Mouse (Mus musculus) natural killer cell, adult 2 months (primary cell): Measurements from ENCODE around the gene Tsnaxip1.
A peak's percentile ranks its signal among the peaks of the same experiment; 100 is the strongest.

Source experiments
- DNase-seq, 2 experiments: peaks; one replicate each; pipeline ENCODE4 v3.0.0; 2022; ENCODE audit warnings: low spot score in 2 of 2

Gene Tsnaxip1

GRCm38 (mm10) chr8:105826861-105827848 lies at the start of gene Tsnaxip1, which contains the start of gene Ranbp10:
Gene Tsnaxip1 (plus strand): TSS chr8:105827731.
Gene Ranbp10 (minus strand): TSS chr8:105827350.
- peak; percentile 96 for DNase-seq

GRCm38 (mm10) chr8:105777833-105778232 lies 49.7 kb upstream of the Tsnaxip1 start:
- no peak for DNase-seq

DNA sequence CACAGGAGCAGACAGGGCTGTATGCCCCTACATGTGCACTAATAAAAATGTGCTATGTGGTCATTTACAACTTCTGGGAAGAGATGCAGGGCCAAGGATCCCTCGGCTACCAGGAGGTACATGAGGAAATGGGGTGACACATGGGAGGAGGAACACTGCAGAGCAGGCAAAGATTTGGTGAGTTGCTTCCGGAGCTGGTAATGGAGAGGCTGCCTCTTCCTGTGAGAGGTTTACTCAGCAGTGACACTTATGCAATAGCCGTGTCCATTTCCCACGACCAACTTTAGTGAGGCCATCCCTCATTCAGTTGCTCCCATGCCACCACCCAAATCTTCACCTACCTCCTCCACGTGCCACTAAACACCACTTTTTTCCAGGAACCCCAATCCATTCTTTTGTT lies 47.2 kb upstream of the Tsnaxip1 start:
- DNase-seq, result no peak

DNA sequence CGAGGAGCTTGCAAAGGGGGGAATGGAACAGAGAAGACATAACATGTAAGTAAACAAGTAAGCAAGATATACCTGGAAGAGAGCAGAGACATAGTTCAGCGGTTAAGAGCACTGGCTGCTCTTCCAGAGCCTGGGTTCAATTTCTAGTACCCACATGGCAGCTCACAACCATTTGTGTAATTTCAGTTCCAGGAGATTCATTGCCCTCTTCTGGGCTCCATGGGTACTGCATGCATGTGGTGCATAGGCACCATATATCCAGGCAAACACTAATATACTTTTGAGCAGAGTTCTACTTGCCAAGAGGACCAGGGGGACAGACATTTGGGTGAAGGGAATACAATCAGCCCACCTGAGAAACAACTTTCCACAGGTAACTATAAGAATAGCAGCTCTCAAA lies 39.3 kb upstream of the Tsnaxip1 start:
- peak; percentile 46 to 65 for DNase-seq

DNA sequence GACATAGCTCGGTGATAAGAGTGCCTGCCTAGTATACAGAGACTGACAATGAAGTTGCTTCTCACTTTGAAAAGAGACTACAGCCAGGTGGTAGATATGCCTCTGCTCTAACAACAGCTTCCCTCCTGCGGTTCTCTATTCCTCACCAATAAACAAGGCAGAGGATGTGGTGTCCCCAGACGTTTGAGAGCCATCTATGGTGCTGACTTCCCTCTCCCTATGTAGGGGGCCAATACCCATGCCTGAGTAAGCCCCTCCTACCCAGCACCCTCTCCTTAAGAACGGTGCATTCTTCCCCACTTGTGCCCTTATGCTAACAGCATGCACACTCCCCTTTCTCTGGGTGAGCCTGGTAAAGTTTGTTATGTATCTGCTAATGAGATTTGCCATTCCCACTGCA lies 38.6 kb upstream of the Tsnaxip1 start:
- no peak for DNase-seq

DNA sequence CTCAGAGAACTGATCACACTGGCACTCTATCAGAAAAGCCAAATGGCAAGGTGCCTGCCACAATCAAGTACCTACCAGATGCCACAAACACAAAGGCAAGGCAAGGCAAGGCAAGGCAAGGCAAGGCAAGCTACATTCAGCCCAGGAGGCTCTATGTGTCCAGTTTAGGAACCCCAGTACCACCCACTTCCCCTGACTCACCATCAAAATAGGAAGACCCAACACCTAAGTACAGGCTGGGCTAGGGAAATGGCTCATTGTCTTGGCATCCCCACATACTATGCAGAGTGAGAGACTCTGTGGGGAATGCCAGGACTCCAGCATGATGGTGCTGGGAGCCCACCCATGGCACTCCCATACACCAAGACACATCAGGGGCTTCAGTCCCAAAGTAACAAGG lies 37.9 kb upstream of the Tsnaxip1 start:
- no peak for DNase-seq

- DNase-seq, result no peak
Observed at GRCm38 (mm10) chr8:105793331-105793730, 34.2 kb upstream of the Tsnaxip1 start.

DNA sequence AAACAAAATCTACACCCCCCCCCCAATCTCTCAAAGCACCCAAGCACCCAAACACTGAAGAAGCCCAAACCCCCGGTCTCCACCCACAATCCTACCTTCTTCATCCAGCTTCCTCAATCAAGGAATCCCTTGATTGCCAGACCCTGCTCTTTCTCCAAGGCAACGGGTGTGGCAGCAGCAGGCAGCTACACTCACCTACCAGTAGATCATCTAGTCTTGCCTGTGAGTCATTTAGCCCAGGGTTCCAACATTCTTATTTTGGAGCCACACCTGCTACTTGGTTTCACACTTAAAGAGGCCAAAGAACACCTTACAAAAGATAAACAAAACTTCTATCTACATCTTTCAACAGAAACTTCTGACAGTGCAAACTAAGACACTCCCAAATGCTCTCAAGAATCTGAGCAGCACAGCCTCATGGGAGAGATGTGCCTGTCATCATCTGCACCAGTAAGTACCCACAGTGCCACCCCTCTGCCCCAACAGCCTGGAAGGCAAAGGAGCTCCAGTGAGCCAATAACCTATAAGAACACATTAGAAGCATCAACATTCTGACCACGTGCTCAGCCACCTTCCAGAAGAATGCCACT lies 33.4 kb upstream of the Tsnaxip1 start:
- DNase-seq, result no peak

GRCm38 (mm10) chr8:105795785-105796184 lies 31.7 kb upstream of the Tsnaxip1 start:
- no peak for DNase-seq

DNA sequence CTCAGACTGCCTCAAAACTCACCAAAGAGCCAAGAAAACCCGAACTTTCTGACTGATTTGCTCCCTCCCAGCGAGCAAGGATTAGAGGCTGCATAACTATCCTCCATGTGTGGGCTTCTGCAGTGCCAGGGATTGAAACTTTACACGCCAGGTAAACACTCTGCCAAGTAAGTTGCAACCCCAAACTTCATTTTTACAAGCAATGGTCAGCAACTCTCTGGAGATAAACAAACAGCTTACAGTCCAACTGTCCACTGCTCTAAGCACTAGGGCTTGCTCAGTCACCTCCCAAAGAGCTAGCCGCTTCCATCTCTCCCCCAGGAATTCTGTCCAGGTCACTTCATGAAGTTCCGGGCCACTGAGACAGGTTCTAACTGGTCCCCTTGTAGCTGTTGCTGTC lies 29.1 kb upstream of the Tsnaxip1 start:
- DNase-seq, result no peak

GRCm38 (mm10) chr8:105799091-105799812 lies 28.3 kb upstream of the Tsnaxip1 start:
- no peak for DNase-seq

DNA sequence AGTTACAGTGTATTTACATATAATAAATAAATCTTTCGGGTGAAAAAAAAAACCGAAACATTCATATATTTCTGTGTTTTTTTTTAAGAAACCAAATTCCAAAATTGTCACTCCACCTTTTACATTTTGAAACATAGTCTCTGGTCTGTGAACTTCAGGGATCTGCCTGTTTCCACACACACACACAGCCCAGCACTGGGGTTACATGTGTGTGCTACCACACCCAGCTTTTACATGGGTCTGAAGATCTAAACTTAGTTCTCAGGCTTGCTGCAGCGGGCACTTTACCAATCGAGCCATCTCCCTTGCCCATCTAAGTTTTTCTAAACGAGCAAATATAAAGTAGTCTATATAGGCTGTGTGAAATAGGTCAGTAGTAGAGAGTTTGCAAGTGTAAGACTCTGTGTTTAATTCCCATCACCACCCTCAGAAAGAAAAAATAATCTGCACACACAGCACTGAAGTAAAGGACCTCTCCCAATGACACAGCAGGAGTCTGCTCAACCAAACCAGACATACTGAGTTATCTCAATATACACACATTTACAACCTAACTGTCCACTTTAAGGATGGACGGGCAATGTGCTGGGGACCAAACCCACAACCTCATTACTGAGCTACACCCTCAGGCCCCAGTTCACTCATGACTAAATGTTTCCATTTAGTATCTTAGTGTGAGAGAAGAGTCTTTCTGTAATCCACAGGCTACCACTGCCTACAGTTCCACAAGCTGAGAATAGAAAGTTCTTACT lies 26.2 kb upstream of the Tsnaxip1 start:
- DNase-seq, result no peak

DNA sequence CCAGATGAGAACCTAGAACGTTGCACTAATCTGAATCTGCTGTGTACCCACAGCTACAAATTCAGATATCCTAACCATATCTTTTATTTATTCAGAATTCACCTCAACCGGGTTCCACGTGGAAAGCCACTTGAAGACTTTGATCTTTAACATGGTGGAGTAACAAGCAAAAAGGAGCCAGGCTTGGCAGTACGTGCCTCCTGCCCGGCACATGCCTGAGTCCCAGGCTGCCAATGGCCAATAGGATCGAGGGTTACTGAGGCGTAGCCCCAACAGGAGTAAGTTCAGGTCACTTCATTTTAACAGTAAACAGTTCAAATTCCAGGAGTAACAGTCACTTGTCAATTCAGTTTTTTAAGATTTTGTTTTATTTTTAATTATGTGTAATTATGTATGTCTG lies 22.7 kb upstream of the Tsnaxip1 start:
- DNase-seq, result no peak

- DNase-seq, result no peak
Observed at GRCm38 (mm10) chr8:105805346-105805745, 22.2 kb upstream of the Tsnaxip1 start.

- DNase-seq, result no peak
Observed at GRCm38 (mm10) chr8:105805964-105806363, 21.6 kb upstream of the Tsnaxip1 start.

GRCm38 (mm10) chr8:105807766-105808165 lies 19.8 kb upstream of the Tsnaxip1 start:
- no peak for DNase-seq

DNA sequence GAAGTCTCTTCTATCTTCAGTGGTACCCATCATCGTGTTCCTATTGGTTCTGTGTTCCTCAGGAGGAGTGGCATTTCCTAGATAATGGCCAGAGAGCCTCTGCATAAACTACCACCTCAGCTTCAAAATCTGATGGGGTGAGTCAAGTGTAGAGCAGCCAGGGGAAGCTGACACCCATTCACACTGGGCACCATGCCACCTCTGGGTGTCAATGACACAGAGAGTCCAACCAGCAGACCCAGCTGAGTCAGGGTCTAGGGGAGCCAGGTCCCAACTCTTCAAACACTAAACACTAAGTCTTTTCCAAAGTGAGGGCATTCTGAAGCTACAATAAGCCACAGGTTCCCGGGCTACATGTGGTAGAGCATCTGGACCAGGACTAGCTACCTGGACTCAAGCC lies 19.1 kb upstream of the Tsnaxip1 start:
- DNase-seq, result peak; percentile 43 to 66

GRCm38 (mm10) chr8:105810245-105810786 lies 17.2 kb upstream of the Tsnaxip1 start:
- peak; percentile 56 to 63 for DNase-seq

DNA sequence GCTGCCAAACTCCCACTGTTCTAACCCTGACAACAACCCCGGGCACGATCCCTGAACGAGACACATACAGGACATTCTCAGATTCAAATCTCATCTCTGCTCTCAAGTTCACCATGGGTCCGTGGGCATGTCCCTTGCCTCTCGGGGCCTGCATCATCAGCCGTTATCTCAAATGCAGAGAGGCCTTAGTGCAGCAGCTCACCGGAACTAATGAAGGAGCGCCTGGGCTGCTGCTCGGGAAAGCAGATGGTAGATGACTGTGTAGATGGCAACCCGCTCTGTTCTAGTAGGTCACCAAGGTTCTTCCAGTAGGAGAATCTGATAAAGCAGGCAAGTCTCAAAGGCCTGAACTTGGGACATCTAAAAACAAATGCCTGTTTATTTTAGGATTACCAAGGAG lies 16.5 kb upstream of the Tsnaxip1 start:
- DNase-seq, result no peak

- no peak for DNase-seq
Observed at GRCm38 (mm10) chr8:105811543-105811942, 16.0 kb upstream of the Tsnaxip1 start.

DNA sequence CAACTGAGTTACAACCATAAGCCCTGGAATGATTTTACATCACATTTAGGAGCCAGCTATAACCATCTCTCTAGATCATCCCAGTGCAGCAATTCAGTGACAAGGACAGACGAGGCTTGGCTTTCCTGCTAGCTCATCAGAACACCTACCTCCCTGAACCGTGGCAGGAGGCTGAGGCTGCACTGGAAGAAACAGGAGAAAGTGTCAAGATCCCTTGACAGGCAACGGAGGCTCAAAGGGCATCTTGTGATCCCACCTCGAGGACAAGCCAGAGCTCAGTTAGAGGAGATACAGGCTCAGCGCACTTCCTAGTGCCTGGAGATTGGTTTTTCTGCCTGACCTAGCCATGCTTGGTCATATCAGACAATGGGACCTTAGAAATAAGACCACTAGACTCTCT lies 15.0 kb upstream of the Tsnaxip1 start:
- no peak for DNase-seq
